Comparison of ENCODE assay signal across 8 mouse cellular contexts in the genomic region with DNA sequence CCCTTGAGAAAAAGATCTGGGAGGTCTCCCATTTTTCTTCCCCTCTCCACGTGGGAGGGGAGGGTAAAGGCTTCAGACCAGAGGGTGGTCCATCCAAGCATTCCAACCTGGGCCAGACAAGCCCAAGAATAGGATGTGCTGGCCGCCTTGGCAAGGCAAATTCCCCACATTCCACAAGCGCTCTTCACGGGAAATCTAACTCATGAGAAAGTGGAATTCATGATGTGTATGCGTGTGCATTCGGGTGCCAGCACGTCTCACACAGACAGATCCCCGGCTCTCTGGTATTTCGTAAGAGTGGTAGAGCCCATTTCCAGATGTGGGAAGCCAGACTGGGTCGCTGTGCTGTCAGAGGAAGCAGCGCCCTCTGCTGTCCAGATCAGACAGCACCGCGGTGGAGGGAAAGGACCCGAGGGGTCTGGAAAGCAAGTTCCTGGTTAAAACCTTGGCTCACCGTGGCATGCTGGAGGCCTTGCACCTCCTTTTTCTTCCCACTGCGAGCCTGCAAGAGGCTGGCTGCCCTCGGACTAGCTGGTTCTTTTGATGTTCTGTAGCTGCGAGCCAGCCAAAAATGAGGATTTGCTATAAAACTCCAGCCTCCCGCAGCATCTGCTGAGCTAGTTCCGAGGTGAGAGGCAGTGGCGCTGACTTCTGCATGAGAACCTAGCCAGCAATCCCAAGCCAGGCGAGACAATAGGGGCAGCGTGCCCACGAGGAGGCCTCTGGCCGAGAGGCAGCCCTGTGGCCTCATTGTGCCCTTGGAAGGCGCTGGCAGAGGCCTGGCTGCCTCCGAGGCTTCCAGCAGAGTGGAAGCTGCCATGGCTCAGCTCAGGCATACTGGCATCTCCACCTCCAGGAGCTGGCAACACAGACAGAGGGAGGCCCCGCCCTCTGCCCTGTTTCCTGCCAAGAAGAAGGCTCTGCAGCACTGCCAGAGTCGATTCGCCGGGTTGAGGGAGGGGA.
DNase-seq lines count a peak whose midpoint lies in the region; ATAC-seq lines count a peak whose summit lies in the region.

No protein-coding gene starts in this region.

- DNase-seq in adipocyte (ENCODE audit: low spot score): peak; percentile 94
- DNase-seq in embryo, embryonic 10 days (ENCODE audit: low spot score): peak; percentile 96
- peak; percentile 97 for DNase-seq in gastrocnemius, postnatal 10 days
- DNase-seq in induced T-regulatory cell, adult 2 months (ENCODE audit: low read depth): peak; percentile 93
- DNase-seq in left cerebral cortex, adult 9 months (ENCODE audit: low spot score in 2 of 2): peak; percentile 73 to 93
- peak; percentile 93 for DNase-seq in right cerebral cortex, postnatal 14 days
- peak; percentile 91 to 92 for DNase-seq in urinary bladder, postnatal 36 days (ENCODE audit: low spot score in 2 of 2)

- ATAC-seq in megakaryocyte progenitor cell, adult 5-6 weeks (replicated peaks; ENCODE audit: poor library complexity): peak; percentile 81

Comparison
In these comparisons a context has a peak if more than half of its experiments do, and no peak if none do; other contexts are left out.
1. Peak in every context shown above with its lines: DNase-seq and ATAC-seq.